Mouse (Mus musculus) MEL (cell line): ENCODE results near the gene Abce1.
A peak's percentile ranks its signal among the peaks of the same experiment; 100 is the strongest.

Source experiments
- CHD1 ChIP-seq: IDR thresholded peaks from 2 replicates; pipeline ENCODE4 v1.6.1; 2012; ENCODE audit warnings: low read depth, mild to moderate bottlenecking, inconsistent platforms, low read length, improper control_type of control experiment
- CTCF ChIP-seq, 3 experiments: IDR thresholded peaks in 2 of 3; conservative IDR thresholded peaks in 1 of 3; 2 replicates each; pipeline ENCODE4 v1.5.1; 2011 to 2012; ENCODE audit warnings: low read length in 3 of 3, low read depth in 2 of 3, mild to moderate bottlenecking in 2 of 3, improper control_type of control experiment in 1 of 3, inconsistent platforms in 1 of 3, mixed read lengths in 1 of 3, moderate library complexity in 1 of 3; ENCODE audit not compliant: control insufficient read depth in 1 of 3, insufficient read depth in 1 of 3, poor library complexity in 1 of 3, severe bottlenecking in 1 of 3
- EP300 ChIP-seq, 2 experiments: IDR thresholded peaks; 2 replicates each; pipeline ENCODE4 v1.6.1; 2011; ENCODE audit warnings: improper control_type of control experiment in 2 of 2, low read length in 2 of 2, low read depth in 1 of 2, mild to moderate bottlenecking in 1 of 2
- GABPA ChIP-seq: IDR thresholded peaks from 2 replicates; pipeline ENCODE4 v1.6.1; 2012; ENCODE audit warnings: low read depth, mild to moderate bottlenecking, inconsistent platforms, low read length, improper control_type of control experiment, moderate library complexity
- MAZ ChIP-seq: IDR thresholded peaks from 2 replicates; pipeline ENCODE4 v1.6.1; 2012; ENCODE audit warnings: low read depth, mild to moderate bottlenecking, inconsistent platforms, low read length, improper control_type of control experiment
- POLR2A ChIP-seq, 2 experiments: IDR thresholded peaks; 2 replicates each; pipeline ENCODE4 v1.6.1; 2011 to 2012; ENCODE audit warnings: low read length in 2 of 2, mild to moderate bottlenecking in 2 of 2, control low read depth in 1 of 2, improper control_type of control experiment in 1 of 2, low read depth in 1 of 2, moderate library complexity in 1 of 2; ENCODE audit not compliant: control insufficient read depth in 1 of 2, insufficient read depth in 1 of 2, poor library complexity in 1 of 2
- TBP ChIP-seq: IDR thresholded peaks from 2 replicates; pipeline ENCODE4 v1.8.0; 2011; ENCODE audit warnings: low read depth, low read length, improper control_type of control experiment
- USF2 ChIP-seq, 2 experiments: IDR thresholded peaks; 2 replicates each; pipeline ENCODE4 v1.6.1; 2011 to 2012; ENCODE audit warnings: improper control_type of control experiment in 2 of 2, low read length in 2 of 2, borderline replicate concordance in 1 of 2, inconsistent platforms in 1 of 2, low read depth in 1 of 2, mild to moderate bottlenecking in 1 of 2; ENCODE audit not compliant: insufficient read depth in 1 of 2
- ZC3H11A ChIP-seq: IDR thresholded peaks from 2 replicates; pipeline ENCODE4 v1.6.1; 2012; ENCODE audit warnings: low read depth, mild to moderate bottlenecking, inconsistent platforms, low read length, improper control_type of control experiment
- ZKSCAN1 ChIP-seq: IDR thresholded peaks from 2 replicates; pipeline ENCODE4 v1.6.1; 2012; ENCODE audit warnings: low read depth, mild to moderate bottlenecking, inconsistent platforms, low read length, improper control_type of control experiment, moderate library complexity

- TF ChIP-seq EP300 (IDR thresholded peaks at IDR 0.05; ENCODE audit: low read depth in 1 of 2, low read length in 2 of 2) (no peak), CTCF (IDR thresholded peaks at IDR 0.05 in 2 of 3, conservative IDR thresholded peaks at IDR 0.05 in 1 of 3; ENCODE audit: control insufficient read depth in 1 of 3, insufficient read depth in 1 of 3, low read depth in 2 of 3, low read length in 3 of 3, poor library complexity in 1 of 3, severe bottlenecking in 1 of 3) (no peak), USF2 (IDR thresholded peaks at IDR 0.05; ENCODE audit: borderline replicate concordance in 1 of 2, insufficient read depth in 1 of 2, low read depth in 1 of 2, low read length in 2 of 2) (no peak), GABPA (no peak), ZKSCAN1 (no peak), MAZ (no peak), POLR2A (IDR thresholded peaks at IDR 0.05; ENCODE audit: control insufficient read depth in 1 of 2, insufficient read depth in 1 of 2, low read depth in 1 of 2, low read length in 2 of 2, poor library complexity in 1 of 2) (no peak), CHD1 (peak; percentile 80), TBP (no peak), ZC3H11A (no peak)
These were observed 73.4 kb downstream of the Abce1 start for GRCm38 (mm10) chr8:79638001-79638706.
